Mouse (Mus musculus): ENCODE measurements around the gene Hist1h4b. TPM values are rescaled to one million over a fixed set of nuclear protein-coding genes. Genes with fewer than 3 reads are reported as not detected.
"Not testable (repeated sequence)": the region's sequence is repeated elsewhere in the genome, so short reads cannot be mapped to it uniquely, and the experiment has no call there.

Hist1h4b gene
- polyA plus RNA-seq, 1 experiment: 8.3 TPM

DNA sequence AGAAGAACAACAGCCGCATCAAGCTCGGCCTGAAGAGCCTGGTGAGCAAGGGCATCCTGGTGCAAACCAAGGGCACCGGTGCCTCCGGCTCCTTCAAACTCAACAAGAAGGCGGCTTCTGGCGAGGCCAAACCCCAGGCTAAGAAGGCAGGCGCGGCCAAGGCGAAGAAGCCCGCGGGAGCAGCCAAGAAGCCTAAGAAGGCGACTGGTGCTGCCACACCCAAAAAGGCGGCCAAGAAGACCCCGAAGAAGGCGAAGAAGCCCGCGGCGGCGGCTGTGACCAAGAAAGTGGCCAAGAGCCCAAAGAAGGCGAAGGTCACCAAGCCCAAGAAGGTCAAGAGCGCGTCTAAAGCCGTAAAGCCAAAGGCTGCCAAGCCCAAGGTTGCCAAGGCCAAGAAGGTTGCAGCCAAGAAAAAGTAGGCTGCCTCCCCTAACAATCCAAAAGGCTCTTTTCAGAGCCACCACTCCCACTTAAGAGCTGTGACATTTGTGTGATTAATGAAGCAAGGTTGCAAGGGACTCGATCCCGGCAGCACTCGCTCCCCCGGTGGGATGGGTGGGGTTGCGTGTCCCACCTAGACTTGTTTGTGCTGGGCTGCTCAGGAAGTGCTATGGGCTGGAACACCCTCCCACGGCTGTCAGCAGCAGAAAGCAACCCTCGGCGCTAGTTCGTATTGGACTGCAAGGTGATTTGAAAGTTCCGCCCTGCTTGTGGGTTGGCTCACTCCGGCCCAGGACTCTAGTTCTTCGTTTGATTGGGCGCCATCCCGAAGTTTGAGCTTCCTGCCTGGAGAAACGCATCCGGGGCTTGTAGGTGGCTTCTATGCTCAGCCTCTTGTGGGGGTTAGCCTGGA lies 17.5 kb upstream of the Hist1h4b start:
- H3K4me3 ChIP-seq (ENCODE audit: insufficient read depth, low read length): peak overlapping the region; percentile 67
- peak; percentile 57; the same call in 1 of the 2 replicates for TF ChIP-seq POLR2A (IDR thresholded peaks at IDR 0.05; ENCODE audit: extremely low read depth, insufficient read depth, low read length)
- no peak for TF ChIP-seq CTCF (IDR thresholded peaks at IDR 0.05; ENCODE audit: extremely low read depth, insufficient read depth, low read length)
- peak overlapping the region; percentile 89 for H3K27ac ChIP-seq (ENCODE audit: insufficient read depth, low read length)
- no peaks in the 10 kb centered on the region for H3K4me1 ChIP-seq (ENCODE audit: control insufficient read depth, insufficient read depth, low read length)

- no peaks in the 10 kb centered on the region for H3K4me1 ChIP-seq (ENCODE audit: control insufficient read depth, insufficient read depth, low read length)
- no peak for TF ChIP-seq CTCF (IDR thresholded peaks at IDR 0.05; ENCODE audit: extremely low read depth, insufficient read depth, low read length)
- TF ChIP-seq POLR2A (IDR thresholded peaks at IDR 0.05; ENCODE audit: extremely low read depth, insufficient read depth, low read length): no peak
- peak overlapping the region; percentile 67 for H3K4me3 ChIP-seq (ENCODE audit: insufficient read depth, low read length)
- H3K27ac ChIP-seq (ENCODE audit: insufficient read depth, low read length): peak overlapping the region; percentile 89
These were observed 16.9 kb upstream of the Hist1h4b start for GRCm38 (mm10) chr13:23739922-23740252.

DNA sequence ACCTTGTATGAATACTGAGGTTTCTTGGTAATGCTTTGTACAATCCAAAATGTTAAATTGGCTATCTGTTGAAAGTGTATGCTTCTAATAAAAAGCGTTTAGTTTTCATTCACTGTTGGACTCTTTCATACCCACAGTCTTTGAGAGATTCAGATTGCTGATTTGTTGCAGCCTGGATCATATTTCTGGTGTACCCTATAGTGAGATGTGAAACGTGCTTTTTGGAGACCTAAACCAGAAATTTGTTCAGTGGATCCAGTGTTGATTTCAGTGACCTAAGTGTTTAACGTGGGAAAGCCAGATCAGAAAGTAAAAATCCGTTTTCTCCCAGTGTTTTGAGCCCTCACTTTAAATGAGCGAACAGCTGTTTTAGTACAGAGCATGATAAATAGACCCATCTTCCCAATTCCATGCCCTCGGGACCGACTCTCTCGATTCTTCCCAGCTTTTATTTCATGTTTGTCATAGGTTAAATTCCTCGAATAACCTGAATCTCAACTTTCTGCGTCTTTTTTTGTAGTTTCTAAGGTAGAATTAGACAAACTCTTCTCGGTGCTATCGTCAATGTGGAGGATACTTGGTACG lies 16.5 kb upstream of the Hist1h4b start:
- TF ChIP-seq CTCF (IDR thresholded peaks at IDR 0.05; ENCODE audit: extremely low read depth, insufficient read depth, low read length) (no peak), POLR2A (IDR thresholded peaks at IDR 0.05; ENCODE audit: extremely low read depth, insufficient read depth, low read length) (no peak)
- Histone ChIP-seq H3K4me1 (ENCODE audit: control insufficient read depth, insufficient read depth, low read length) (no peaks in the 10 kb centered on the region), H3K4me3 (ENCODE audit: insufficient read depth, low read length) (peak overlapping the region; percentile 67), H3K27ac (ENCODE audit: insufficient read depth, low read length) (peak overlapping the region; percentile 89; the same call in 1 of the 2 replicates)

GRCm38 (mm10) chr13:23740910-23741309 lies 15.9 kb upstream of the Hist1h4b start:
- no peak for TF ChIP-seq POLR2A (IDR thresholded peaks at IDR 0.05; ENCODE audit: extremely low read depth, insufficient read depth, low read length)
- no peak for TF ChIP-seq CTCF (IDR thresholded peaks at IDR 0.05; ENCODE audit: extremely low read depth, insufficient read depth, low read length)
- no peak overlapping the region for H3K27ac ChIP-seq (ENCODE audit: insufficient read depth, low read length)
- peak overlapping the region; percentile 67; the same call in 1 of the 2 replicates for H3K4me3 ChIP-seq (ENCODE audit: insufficient read depth, low read length)
- no peaks in the 10 kb centered on the region for H3K4me1 ChIP-seq (ENCODE audit: control insufficient read depth, insufficient read depth, low read length)

DNA sequence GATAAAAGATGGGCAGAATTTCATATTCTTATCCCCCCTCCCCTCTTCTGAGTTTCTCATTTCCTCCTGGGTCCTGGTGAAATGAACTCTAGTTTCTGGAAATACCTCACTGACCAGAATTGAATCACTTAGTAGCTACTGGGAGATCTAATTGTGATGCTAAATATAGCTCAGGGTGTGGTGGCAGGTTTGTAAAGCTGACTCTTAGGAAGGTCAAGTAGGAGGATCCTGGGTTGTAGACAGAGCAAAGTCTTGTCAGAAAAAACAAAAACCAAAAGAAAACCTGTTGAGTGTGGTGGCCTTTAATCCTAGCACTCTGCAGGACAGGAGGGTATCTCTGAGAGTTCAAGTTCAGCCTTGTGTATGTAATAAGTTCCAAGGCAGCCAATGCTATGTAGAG lies 14.8 kb upstream of the Hist1h4b start:
- Histone ChIP-seq H3K4me3 (ENCODE audit: insufficient read depth, low read length) (no peak overlapping the region), H3K4me1 (ENCODE audit: control insufficient read depth, insufficient read depth, low read length) (no peaks in the 10 kb centered on the region), H3K27ac (ENCODE audit: insufficient read depth, low read length) (no peak overlapping the region)
- TF ChIP-seq CTCF (IDR thresholded peaks at IDR 0.05; ENCODE audit: extremely low read depth, insufficient read depth, low read length): no peak

GRCm38 (mm10) chr13:23743215-23743614 lies 13.6 kb upstream of the Hist1h4b start:
- H3K4me1 ChIP-seq (ENCODE audit: control insufficient read depth, insufficient read depth, low read length): no peaks in the 10 kb centered on the region
- no peak overlapping the region for H3K4me3 ChIP-seq (ENCODE audit: insufficient read depth, low read length)
- TF ChIP-seq POLR2A (IDR thresholded peaks at IDR 0.05; ENCODE audit: extremely low read depth, insufficient read depth, low read length) (no peak), CTCF (IDR thresholded peaks at IDR 0.05; ENCODE audit: extremely low read depth, insufficient read depth, low read length) (no peak)
- no peak overlapping the region for H3K27ac ChIP-seq (ENCODE audit: insufficient read depth, low read length)

DNA sequence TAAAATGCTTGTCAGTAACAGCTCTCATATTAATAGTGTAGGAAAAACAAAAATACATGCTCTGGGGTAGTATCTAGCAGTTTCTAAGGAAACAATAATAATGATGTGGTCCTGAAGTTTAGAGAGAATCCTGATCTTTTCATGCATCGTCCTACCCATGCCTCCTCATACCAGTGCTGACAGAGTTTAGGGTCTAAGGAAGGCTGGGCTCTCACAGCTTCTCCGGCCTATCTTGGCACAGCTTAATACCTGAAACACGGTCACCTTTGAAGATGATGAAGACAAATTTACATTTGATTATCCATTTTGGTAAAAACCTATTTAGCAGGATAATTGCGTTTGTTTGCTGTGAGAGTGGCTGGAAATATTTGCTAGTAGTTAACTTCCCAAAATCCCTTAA lies 12.8 kb upstream of the Hist1h4b start:
- no peak for TF ChIP-seq CTCF (IDR thresholded peaks at IDR 0.05; ENCODE audit: extremely low read depth, insufficient read depth, low read length)
- no peak for TF ChIP-seq POLR2A (IDR thresholded peaks at IDR 0.05; ENCODE audit: extremely low read depth, insufficient read depth, low read length)
- H3K4me3 ChIP-seq (ENCODE audit: insufficient read depth, low read length): no peak overlapping the region
- H3K27ac ChIP-seq (ENCODE audit: insufficient read depth, low read length): no peak overlapping the region
- no peaks in the 10 kb centered on the region for H3K4me1 ChIP-seq (ENCODE audit: control insufficient read depth, insufficient read depth, low read length)

DNA sequence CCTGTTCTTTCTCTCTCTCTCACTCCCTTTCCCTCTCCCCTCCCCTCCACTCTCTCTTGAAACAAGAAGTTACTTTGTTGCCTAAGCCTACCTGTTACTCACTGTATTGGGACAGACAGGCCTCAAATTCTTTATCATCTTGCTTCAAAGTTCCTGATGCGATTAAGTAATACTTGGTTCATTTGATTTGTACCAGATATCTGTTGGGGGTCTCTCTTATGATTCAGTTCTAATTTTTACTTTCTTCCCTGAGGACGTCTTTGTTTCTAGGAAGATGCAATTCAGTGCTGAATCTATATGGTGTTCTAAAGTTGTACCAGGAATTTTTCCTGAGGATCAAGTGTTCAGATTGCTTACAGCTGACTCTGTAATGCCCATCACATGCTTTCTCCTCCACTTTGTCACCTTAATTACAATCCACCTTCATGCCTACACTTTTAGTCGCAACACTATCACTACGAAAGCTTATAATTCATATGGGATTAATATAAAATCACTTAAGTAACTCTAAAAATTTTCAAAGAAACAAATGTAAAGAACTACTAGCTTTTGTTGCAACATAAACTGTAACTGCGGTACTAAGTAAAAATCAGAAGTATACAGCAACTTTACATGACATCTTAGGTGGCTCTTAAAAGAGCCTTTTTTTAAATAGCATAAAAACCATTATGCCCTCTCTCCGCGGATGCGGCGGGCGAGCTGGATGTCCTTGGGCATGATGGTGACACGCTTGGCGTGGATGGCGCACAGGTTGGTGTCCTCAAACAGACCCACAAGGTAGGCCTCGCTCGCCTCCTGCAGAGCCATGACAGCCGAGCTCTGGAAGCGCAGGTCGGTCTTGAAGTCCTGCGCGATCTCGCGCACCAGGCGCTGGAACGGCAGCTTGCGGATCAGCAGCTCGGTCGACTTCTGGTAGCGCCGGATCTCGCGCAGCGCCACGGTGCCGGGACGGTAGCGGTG lies 12.1 kb upstream of the Hist1h4b start:
- Histone ChIP-seq H3K4me1 (ENCODE audit: control insufficient read depth, insufficient read depth, low read length) (no peaks in the 10 kb centered on the region), H3K27ac (ENCODE audit: insufficient read depth, low read length) (no peak overlapping the region), H3K4me3 (ENCODE audit: insufficient read depth, low read length) (no peak overlapping the region)
- TF ChIP-seq POLR2A (IDR thresholded peaks at IDR 0.05; ENCODE audit: extremely low read depth, insufficient read depth, low read length) (no peak), CTCF (IDR thresholded peaks at IDR 0.05; ENCODE audit: extremely low read depth, insufficient read depth, low read length) (no peak)

GRCm38 (mm10) chr13:23745381-23746161 lies 11.2 kb upstream of the Hist1h4b start, which contains the start of gene Hist1h3c:
Hist1h3c (minus strand) TSS chr13:23745602.
- H3K4me1 ChIP-seq (ENCODE audit: control insufficient read depth, insufficient read depth, low read length): no peaks in the 10 kb centered on the region

GRCm38 (mm10) chr13:23746201-23747080 lies 10.4 kb upstream of the Hist1h4b start, which contains the start of gene Hist1h2bb:
Hist1h2bb (plus strand) TSS chr13:23746734.
- H3K27ac ChIP-seq (ENCODE audit: insufficient read depth, low read length): peak within 1 kb of the TSS; percentile 88
- peak within 1 kb of the TSS; percentile 30 for H3K4me3 ChIP-seq (ENCODE audit: insufficient read depth, low read length)
- H3K4me1 ChIP-seq (ENCODE audit: control insufficient read depth, insufficient read depth, low read length): not testable (repeated sequence)

More at GRCm38 (mm10) chr13:23745381-23746161, 11.2 kb upstream of the Hist1h4b start, which contains the start of gene Hist1h3c:
- peak within 1 kb of the TSS; percentile 30 for H3K4me3 ChIP-seq (ENCODE audit: insufficient read depth, low read length)
- TF ChIP-seq POLR2A (IDR thresholded peaks at IDR 0.05; ENCODE audit: extremely low read depth, insufficient read depth, low read length) (no peak), CTCF (IDR thresholded peaks at IDR 0.05; ENCODE audit: extremely low read depth, insufficient read depth, low read length) (no peak)
- peak within 1 kb of the TSS; percentile 88 for H3K27ac ChIP-seq (ENCODE audit: insufficient read depth, low read length)
